Mouse (Mus musculus) ovary, adult 10 weeks (tissue): Measurements from ENCODE around the gene Mfsd2a. TPM values are rescaled to one million over a fixed set of nuclear protein-coding genes. Genes with fewer than 3 reads are reported as not detected.

ENCODE experiments used
- polyA plus RNA-seq: library from polyadenylated mRNA; stranded (reverse); fragments of 350-450 nt; fragmentation: Illumina TruSeq; extraction: RNeasy Lipid Tissue Mini Kit (QIAGEN cat#74804); gene quantifications from one replicate; pipeline ENCODE4 v1.2.3, GENCODE M21; 2014

Mfsd2a gene
- polyA plus RNA-seq, result 1.2 TPM

GRCm38 (mm10) chr4:122961100-122961567 is at the start of gene Mfsd2a:
Gene Mfsd2a (minus strand): TSS chr4:122961188.

GRCm38 (mm10) chr4:122995404-122996220 is 34.6 kb upstream of the Mfsd2a start, which contains the start of gene Mycl:
Gene Mycl (plus strand): TSS chr4:122995652.

Other genes with a start within 250 kb of the Mfsd2a start
- 279 TPM for gene Ppt1, start 124.9 kb downstream of the Mfsd2a start, polyA plus RNA-seq
- gene Cap1, start 75.1 kb downstream of the Mfsd2a start, polyA plus RNA-seq, result 86.8 TPM
- gene Mycl, start 34.5 kb upstream of the Mfsd2a start, polyA plus RNA-seq, result 23.0 TPM
- 19.4 TPM for gene Trit1, start 55.4 kb upstream of the Mfsd2a start, polyA plus RNA-seq
- gene Bmp8b, start 144.0 kb upstream of the Mfsd2a start, polyA plus RNA-seq, result not detected
- not detected for gene Oxct2b, start 155.1 kb upstream of the Mfsd2a start, polyA plus RNA-seq
- 23.9 TPM for gene Ppie, start 178.8 kb upstream of the Mfsd2a start, polyA plus RNA-seq
- not detected for gene Hpcal4, start 222.0 kb upstream of the Mfsd2a start, polyA plus RNA-seq
- gene Nt5c1a, start 240.3 kb upstream of the Mfsd2a start, polyA plus RNA-seq, result not detected